ENCODE assay signal across 15 mouse cellular contexts in the genomic region with DNA sequence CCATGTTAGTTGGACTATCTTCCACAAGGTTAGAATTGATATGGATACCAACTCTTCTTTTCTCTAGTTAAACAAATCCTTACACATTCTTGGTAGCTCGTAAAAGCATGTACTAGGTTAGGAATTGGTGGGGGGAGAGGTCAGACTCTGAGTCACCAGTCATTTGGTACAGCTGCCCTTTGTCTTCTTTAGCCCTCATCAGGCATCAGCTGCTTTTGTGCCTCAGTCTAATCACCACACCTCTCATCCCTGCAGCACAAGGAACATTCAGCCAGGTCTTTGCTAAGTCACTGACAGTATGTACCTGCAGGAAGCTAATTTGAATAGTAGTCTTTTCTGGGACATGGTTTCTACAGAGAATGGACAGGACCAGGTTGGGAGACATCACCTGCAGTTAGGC.
"Had no signal": no experiment of that assay in that cellular context is flagged by ENCODE, and none has a peak within 500 bp of the region (broad histone marks: within the 10 kb centered on the region; RNA-seq: fewer than 3 reads in every experiment).

No protein-coding gene starts in this region.

- H3K4me1 ChIP-seq: neural tube, embryonic 15.5 days; stomach, embryonic 15.5 days had no signal

- H3K4me3 ChIP-seq: neural tube, embryonic 15.5 days; stomach, embryonic 15.5 days had no signal

- DNase-seq: retina, postnatal 1 day; right cerebral cortex, adult 18-20 months; right cerebral cortex, postnatal 14 days; right cerebral cortex, postnatal 25 days; right cerebral cortex, postnatal 4 days; spleen, adult 18-20 months; thymus, adult 18-20 months; thymus, adult 2 months; thymus, postnatal 14 days; thymus, postnatal 25 days; thymus, postnatal 36 days; thymus, postnatal 4 days had no signal

- H3K36me3 ChIP-seq: stomach, embryonic 15.5 days had no signal

- H3K27me3 ChIP-seq: neural tube, embryonic 15.5 days; stomach, embryonic 15.5 days had no signal

- H3K4me2 ChIP-seq: neural tube, embryonic 15.5 days; stomach, embryonic 15.5 days had no signal

- H3K27ac ChIP-seq: neural tube, embryonic 15.5 days; stomach, embryonic 15.5 days; stomach, postnatal 0 days had no signal

- H3K9ac ChIP-seq: neural tube, embryonic 15.5 days; stomach, embryonic 15.5 days had no signal
